Mouse (Mus musculus): ENCODE data around the gene Vmn1r4. TPM values are rescaled to one million over a fixed set of nuclear protein-coding genes. Genes with fewer than 3 reads are reported as not detected.

The Vmn1r4 gene
- polyA plus RNA-seq (2015; fragmentation: Nextera tagmentation; extraction: Ambion mirVana) = 0.43 and 0.45 TPM in 2 replicates

GRCm38 (mm10) chr6:56923726-56924707 lies at the start of gene Vmn1r4, which contains the start of gene Nt5c3:
TSS of gene Vmn1r4 (plus strand) at chr6:56924015.
TSS of gene Nt5c3 (minus strand) at chr6:56923932.

GRCm38 (mm10) chr6:56969973-56970372 lies 46.2 kb downstream of the Vmn1r4 start, which contains the start of gene Vmn1r5:
TSS of gene Vmn1r5 (plus strand) at chr6:56970273.

GRCm38 (mm10) chr6:56996943-56997342 lies 73.1 kb downstream of the Vmn1r4 start, which contains the start of gene Vmn1r6:
TSS of gene Vmn1r6 (plus strand) at chr6:56997243.

Other genes with a start within 250 kb of the Vmn1r4 start
- gene Lsm5, start 219.3 kb upstream of the Vmn1r4 start, polyA plus RNA-seq (2015; fragmentation: Nextera tagmentation; extraction: Ambion mirVana) = 84.9 and 106 TPM in 2 replicates
- gene Avl9, start 209.1 kb upstream of the Vmn1r4 start, polyA plus RNA-seq (2015; fragmentation: Nextera tagmentation; extraction: Ambion mirVana) = 15.6 and 16.6 TPM in 2 replicates
- gene Kbtbd2, start 126.2 kb upstream of the Vmn1r4 start, polyA plus RNA-seq (2015; fragmentation: Nextera tagmentation; extraction: Ambion mirVana) = 18.2 and 20.2 TPM in 2 replicates
- 44.7 and 46.4 TPM in 2 replicates for gene Fkbp9, start 92.0 kb upstream of the Vmn1r4 start, polyA plus RNA-seq (2015; fragmentation: Nextera tagmentation; extraction: Ambion mirVana)
- gene Nt5c3, start 83 bp upstream of the Vmn1r4 start, polyA plus RNA-seq (2015; fragmentation: Nextera tagmentation; extraction: Ambion mirVana) = 136 and 147 TPM in 2 replicates
- gene Vmn1r5, start 46.3 kb downstream of the Vmn1r4 start, polyA plus RNA-seq (2015; fragmentation: Nextera tagmentation; extraction: Ambion mirVana) = not detected in 2 replicates
- gene Vmn1r6, start 73.2 kb downstream of the Vmn1r4 start, polyA plus RNA-seq (2015; fragmentation: Nextera tagmentation; extraction: Ambion mirVana) = not detected in 2 replicates
- gene Vmn1r7, start 101.3 kb downstream of the Vmn1r4 start, polyA plus RNA-seq (2015; fragmentation: Nextera tagmentation; extraction: Ambion mirVana) = not detected in 2 replicates
- not detected in 2 replicates for gene Vmn1r8, start 108.3 kb downstream of the Vmn1r4 start, polyA plus RNA-seq (2015; fragmentation: Nextera tagmentation; extraction: Ambion mirVana)
- not detected in 2 replicates for gene Vmn1r9, start 142.8 kb downstream of the Vmn1r4 start, polyA plus RNA-seq (2015; fragmentation: Nextera tagmentation; extraction: Ambion mirVana)
- gene Vmn1r10, start 185.4 kb downstream of the Vmn1r4 start, polyA plus RNA-seq (2015; fragmentation: Nextera tagmentation; extraction: Ambion mirVana) = not detected in 2 replicates
- not detected in 2 replicates for gene Vmn1r11, start 209.4 kb downstream of the Vmn1r4 start, polyA plus RNA-seq (2015; fragmentation: Nextera tagmentation; extraction: Ambion mirVana)
- not detected in 2 replicates for gene Vmn1r12, start 232.9 kb downstream of the Vmn1r4 start, polyA plus RNA-seq (2015; fragmentation: Nextera tagmentation; extraction: Ambion mirVana)